Mouse (Mus musculus): ENCODE data around the gene Hist1h3e. TPM values are rescaled to one million over a fixed set of nuclear protein-coding genes. Genes with fewer than 3 reads are reported as not detected.
"Not testable (repeated sequence)": the region's sequence is repeated elsewhere in the genome, so short reads cannot be mapped to it uniquely, and the experiment has no call there.

The Hist1h3e gene
- polyA plus RNA-seq, 1 experiment from 2014 or later, result 1.1 TPM

GRCm38 (mm10) chr13:23533560-23534367 is 28.4 kb downstream of the Hist1h3e start, which contains the start of gene Hist1h2af:
Gene Hist1h2af (plus strand): TSS chr13:23533906.
- Histone ChIP-seq H3K4me2 (peak within 1 kb of the TSS; percentile 87), H3K9ac (replicated peaks) (peak within 1 kb of the TSS; percentile 40), H3K4me3 (replicated peaks) (peak within 1 kb of the TSS; percentile 56), H3K27ac (replicated peaks) (peak within 1 kb of the TSS; percentile 77), H3K4me1 (peaks cover 31% of the 10 kb centered on the region)
- ATAC-seq (ENCODE audit: low FRiP score), result peak; percentile 25; the same call in 1 of the 2 replicates
- H3K36me3 ChIP-seq; H3K9me3 ChIP-seq (replicated peaks); H3K27me3 ChIP-seq (replicated peaks): not testable (repeated sequence)
- WGBS, result under 1% methylated on average over 25 of the region's 53 CpGs

- Histone ChIP-seq H3K27ac (replicated peaks) (peak overlapping the region; percentile 96; the same call in 1 of the 2 replicates), H3K27me3 (replicated peaks) (no peaks in the 10 kb centered on the region), H3K4me3 (replicated peaks) (peak overlapping the region; percentile 56), H3K9me3 (replicated peaks) (no peaks in the 10 kb centered on the region), H3K9ac (replicated peaks) (peak overlapping the region; percentile 65), H3K4me2 (peak overlapping the region; percentile 87), H3K4me1 (peaks cover 31% of the 10 kb centered on the region), H3K36me3 (no peaks in the 10 kb centered on the region)
- 25% methylated on average over 9 of the region's 9 CpGs for WGBS
- ATAC-seq (ENCODE audit: low FRiP score), result no peak
Observed at GRCm38 (mm10) chr13:23532262-23533075, 29.7 kb downstream of the Hist1h3e start.

GRCm38 (mm10) chr13:23530901-23531875 is 31.0 kb downstream of the Hist1h3e start, which contains the start of gene Hist1h4h:
Gene Hist1h4h (plus strand): TSS chr13:23531050.
- H3K4me1 ChIP-seq, result peaks cover 34% of the 10 kb centered on the region

GRCm38 (mm10) chr13:23530181-23530900 is 31.8 kb downstream of the Hist1h3e start:
- WGBS, result 0% methylated on average over 20 of the region's 20 CpGs
- H3K4me3 ChIP-seq (replicated peaks), result peak overlapping the region; percentile 56
- H3K4me1 ChIP-seq, result peaks cover 39% of the 10 kb centered on the region
- ATAC-seq (ENCODE audit: low FRiP score), result peak; percentile 20; the same call in 1 of the 2 replicates
- H3K36me3 ChIP-seq, result no peaks in the 10 kb centered on the region
- H3K27me3 ChIP-seq (replicated peaks), result no peaks in the 10 kb centered on the region
- peak overlapping the region; percentile 73 for H3K9ac ChIP-seq (replicated peaks)
- H3K9me3 ChIP-seq (replicated peaks), result no peaks in the 10 kb centered on the region
- H3K27ac ChIP-seq (replicated peaks), result peak overlapping the region; percentile 96
- peak overlapping the region; percentile 87 for H3K4me2 ChIP-seq

More at GRCm38 (mm10) chr13:23530901-23531875, 31.0 kb downstream of the Hist1h3e start, which contains the start of gene Hist1h4h:
- Histone ChIP-seq H3K9me3 (replicated peaks) (no peaks in the 10 kb centered on the region), H3K4me2 (peak within 1 kb of the TSS; percentile 87), H3K9ac (replicated peaks) (peak within 1 kb of the TSS; percentile 73), H3K4me3 (replicated peaks) (peak within 1 kb of the TSS; percentile 56), H3K27me3 (replicated peaks) (no peaks in the 10 kb centered on the region), H3K27ac (replicated peaks) (peak within 1 kb of the TSS; percentile 96), H3K36me3 (no peaks in the 10 kb centered on the region)
- under 1% methylated on average over 62 of the region's 70 CpGs for WGBS
- peak; percentile 89 for ATAC-seq (ENCODE audit: low FRiP score)

GRCm38 (mm10) chr13:23529480-23530165 is 32.5 kb downstream of the Hist1h3e start:
- ATAC-seq (ENCODE audit: low FRiP score), result no peak
- Histone ChIP-seq H3K9ac (replicated peaks) (peak overlapping the region; percentile 73), H3K27me3 (replicated peaks) (no peaks in the 10 kb centered on the region), H3K36me3 (no peaks in the 10 kb centered on the region), H3K4me2 (peak overlapping the region; percentile 87), H3K27ac (replicated peaks) (peak overlapping the region; percentile 96), H3K4me3 (replicated peaks) (peak overlapping the region; percentile 56), H3K9me3 (replicated peaks) (no peaks in the 10 kb centered on the region), H3K4me1 (peaks cover 38% of the 10 kb centered on the region)
- WGBS, result 26% methylated on average over 2 of the region's 2 CpGs

GRCm38 (mm10) chr13:23529005-23529404 is 33.2 kb downstream of the Hist1h3e start:
- no peak overlapping the region for H3K9ac ChIP-seq (replicated peaks)
- no peak for ATAC-seq (ENCODE audit: low FRiP score)
- H3K27me3 ChIP-seq (replicated peaks), result no peaks in the 10 kb centered on the region
- no peaks in the 10 kb centered on the region for H3K36me3 ChIP-seq
- H3K27ac ChIP-seq (replicated peaks), result no peak overlapping the region
- no peak overlapping the region for H3K4me2 ChIP-seq
- 33% methylated on average over 5 of the region's 5 CpGs for WGBS
- no peak overlapping the region for H3K4me3 ChIP-seq (replicated peaks)
- no peaks in the 10 kb centered on the region for H3K9me3 ChIP-seq (replicated peaks)
- peaks cover 32% of the 10 kb centered on the region for H3K4me1 ChIP-seq

GRCm38 (mm10) chr13:23526312-23526711 is 35.9 kb downstream of the Hist1h3e start:
- peak overlapping the region; percentile 81 for H3K27ac ChIP-seq (replicated peaks)
- no peaks in the 10 kb centered on the region for H3K27me3 ChIP-seq (replicated peaks)
- peak; percentile 60; the same call in 1 of the 2 replicates for ATAC-seq (ENCODE audit: low FRiP score)
- no peaks in the 10 kb centered on the region for H3K36me3 ChIP-seq
- WGBS, result under 1% methylated on average over 17 of the region's 17 CpGs
- H3K4me3 ChIP-seq (replicated peaks), result peak overlapping the region; percentile 53
- no peaks in the 10 kb centered on the region for H3K9me3 ChIP-seq (replicated peaks)
- H3K4me2 ChIP-seq, result peak overlapping the region; percentile 58
- H3K9ac ChIP-seq (replicated peaks), result peak overlapping the region; percentile 48; the same call in 1 of the 2 replicates
- peaks cover 17% of the 10 kb centered on the region for H3K4me1 ChIP-seq

GRCm38 (mm10) chr13:23525901-23526300 is 36.3 kb downstream of the Hist1h3e start:
- no peak overlapping the region for H3K9ac ChIP-seq (replicated peaks)
- H3K36me3 ChIP-seq, result no peaks in the 10 kb centered on the region
- H3K27ac ChIP-seq (replicated peaks), result no peak overlapping the region
- H3K4me3 ChIP-seq (replicated peaks), result peak overlapping the region; percentile 53
- no peaks in the 10 kb centered on the region for H3K9me3 ChIP-seq (replicated peaks)
- 2% methylated on average over 10 of the region's 10 CpGs for WGBS
- no peaks in the 10 kb centered on the region for H3K27me3 ChIP-seq (replicated peaks)
- ATAC-seq (ENCODE audit: low FRiP score), result no peak
- peaks cover 17% of the 10 kb centered on the region for H3K4me1 ChIP-seq
- H3K4me2 ChIP-seq, result peak overlapping the region; percentile 58

GRCm38 (mm10) chr13:23524654-23525053 is 37.5 kb downstream of the Hist1h3e start:
- 0 out of 2 replicates have a peak, but pooled peaks have one; percentile 13 for ATAC-seq (ENCODE audit: low FRiP score)

GRCm38 (mm10) chr13:23523976-23524375 is 38.2 kb downstream of the Hist1h3e start:
- no peak for ATAC-seq (ENCODE audit: low FRiP score)
- WGBS, result 49% methylated on average over 5 of the region's 5 CpGs
- H3K9ac ChIP-seq (replicated peaks), result no peak overlapping the region
- H3K27me3 ChIP-seq (replicated peaks), result no peaks in the 10 kb centered on the region
- peaks cover 14% of the 10 kb centered on the region for H3K4me1 ChIP-seq
- H3K4me2 ChIP-seq, result no peak overlapping the region
- H3K36me3 ChIP-seq, result no peaks in the 10 kb centered on the region
- H3K4me3 ChIP-seq (replicated peaks), result no peak overlapping the region
- no peaks in the 10 kb centered on the region for H3K9me3 ChIP-seq (replicated peaks)
- no peak overlapping the region for H3K27ac ChIP-seq (replicated peaks)

More at GRCm38 (mm10) chr13:23524654-23525053, 37.5 kb downstream of the Hist1h3e start:
- Histone ChIP-seq H3K4me3 (replicated peaks) (no peak overlapping the region), H3K27me3 (replicated peaks) (no peaks in the 10 kb centered on the region), H3K4me2 (peak overlapping the region; percentile 34), H3K27ac (replicated peaks) (no peak overlapping the region), H3K36me3 (no peaks in the 10 kb centered on the region), H3K4me1 (peaks cover 12% of the 10 kb centered on the region; the same call in 1 of the 2 replicates), H3K9ac (replicated peaks) (no peak overlapping the region), H3K9me3 (replicated peaks) (no peaks in the 10 kb centered on the region)
- WGBS, result 12% methylated on average over 5 of the region's 5 CpGs

Data from neural tube, embryonic 15.5 days (tissue).